9 mouse cellular contexts compared by ENCODE assay signal in the genomic region with DNA sequence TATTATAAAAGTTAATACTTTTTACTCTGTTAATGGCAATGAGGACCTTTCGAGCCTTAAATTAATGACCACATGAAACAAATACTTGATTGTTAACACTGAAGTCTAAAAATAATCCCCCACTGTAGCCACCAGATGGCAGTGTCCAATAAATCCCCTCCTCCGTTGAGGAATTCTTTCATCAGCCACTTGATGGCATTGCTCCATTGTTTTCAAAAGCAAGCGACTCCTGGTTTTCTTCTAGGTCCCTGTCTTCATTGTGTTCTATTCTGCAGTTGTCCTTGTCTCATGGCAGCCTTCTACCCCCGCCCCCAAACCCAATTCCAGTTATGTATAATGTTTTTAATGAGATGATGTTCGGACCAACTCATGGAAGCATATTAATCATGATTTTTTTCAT.
DNase-seq lines count a peak whose midpoint lies in the region; ATAC-seq lines count a peak whose summit lies in the region.
"Had no signal": no experiment of that assay in that cellular context is flagged by ENCODE, and none has a peak within 500 bp of the region (broad histone marks: within the 10 kb centered on the region; RNA-seq: fewer than 3 reads in every experiment).

No protein-coding gene starts in this region.

- H3K9ac ChIP-seq in intestine, embryonic 14.5 days (ENCODE audit: low read length): no peak overlapping the region
- H3K9ac ChIP-seq in intestine, embryonic 16.5 days (ENCODE audit: low read depth, low read length): no peak overlapping the region
- H3K9ac ChIP-seq in neural tube, embryonic 12.5 days: no peak overlapping the region
- H3K9ac ChIP-seq: limb, embryonic 15.5 days had no signal

- ATAC-seq in intestine, embryonic 14.5 days (replicated peaks; ENCODE audit: low FRiP score, low TSS enrichment, low read depth): no peak; the same call in 1 of the 2 replicates
- ATAC-seq in intestine, embryonic 16.5 days: no peak
- ATAC-seq in neural tube, embryonic 12.5 days (ENCODE audit: low FRiP score, low read depth): peak; percentile 76

- no peak overlapping the region for H3K4me3 ChIP-seq in intestine, embryonic 14.5 days (ENCODE audit: low read depth, low read length)
- no peak overlapping the region for H3K4me3 ChIP-seq in intestine, embryonic 16.5 days (ENCODE audit: low read length)
- no peak overlapping the region for H3K4me3 ChIP-seq in neural tube, embryonic 12.5 days
- H3K4me3 ChIP-seq: limb, embryonic 15.5 days had no signal

- no peak overlapping the region for H3K27ac ChIP-seq in intestine, embryonic 14.5 days (ENCODE audit: low read depth)
- no peak overlapping the region for H3K27ac ChIP-seq in intestine, embryonic 16.5 days (ENCODE audit: low read length)
- H3K27ac ChIP-seq in neural tube, embryonic 12.5 days: no peak overlapping the region
- H3K27ac ChIP-seq: limb, embryonic 15.5 days had no signal

- DNase-seq in intestine, embryonic 14.5 days (ENCODE audit: low spot score): peak; percentile 55
- peak; percentile 42 for DNase-seq in Muller cell, postnatal 12 days (ENCODE audit: inconsistent ontology term)
- DNase-seq in cerebellum, postnatal 25 days: peak; percentile 48 to 76
- peak; percentile 17 to 24 for DNase-seq in heart, postnatal 36 days
- DNase-seq in left cerebral cortex, postnatal 25 days (ENCODE audit: low spot score in 2 of 2): peak; percentile 62 to 77
- DNase-seq in ovary, adult 18-20 months (ENCODE audit: low spot score): no peak

- intact Hi-C loops in heart, postnatal 36 days (cut with DNase I): loop anchor here (1.0 kb wide), 2 partner anchors 294 to 547 kb away; no protein-coding TSS in a partner anchor
- intact Hi-C loops in left cerebral cortex, postnatal 25 days (cut with DNase I): loop anchor here (1.0 to 5.0 kb wide), 3 partner anchors 215 to 547 kb away; no protein-coding TSS in a partner anchor

- H3K4me1 ChIP-seq in intestine, embryonic 14.5 days (replicated peaks; ENCODE audit: control insufficient read depth, insufficient read depth, low read length): no peaks in the 10 kb centered on the region
- H3K4me1 ChIP-seq in intestine, embryonic 16.5 days (ENCODE audit: control insufficient read depth, insufficient read depth, low read length): no peaks in the 10 kb centered on the region
- H3K4me1 ChIP-seq in neural tube, embryonic 12.5 days: no peaks in the 10 kb centered on the region
- H3K4me1 ChIP-seq: limb, embryonic 15.5 days had no signal

- H3K27me3 ChIP-seq in intestine, embryonic 14.5 days (replicated peaks; ENCODE audit: control insufficient read depth, insufficient read depth, low read length): no peaks in the 10 kb centered on the region
- no peaks in the 10 kb centered on the region for H3K27me3 ChIP-seq in intestine, embryonic 16.5 days (replicated peaks; ENCODE audit: control insufficient read depth, insufficient read depth, low read length)
- H3K27me3 ChIP-seq in neural tube, embryonic 12.5 days (replicated peaks): no peaks in the 10 kb centered on the region
- H3K27me3 ChIP-seq: limb, embryonic 15.5 days had no signal

- 17% methylated on average over 5 of the region's 5 CpGs for WGBS in intestine, embryonic 14.5 days
- 16% methylated on average over 5 of the region's 5 CpGs for WGBS in intestine, embryonic 16.5 days
- 19% methylated on average over 5 of the region's 5 CpGs for WGBS in neural tube, embryonic 12.5 days

- H3K36me3 ChIP-seq in intestine, embryonic 14.5 days (ENCODE audit: control insufficient read depth, insufficient read depth, low read length): no peaks in the 10 kb centered on the region
- no peaks in the 10 kb centered on the region for H3K36me3 ChIP-seq in intestine, embryonic 16.5 days (ENCODE audit: control insufficient read depth, insufficient read depth, low read length)
- H3K36me3 ChIP-seq in neural tube, embryonic 12.5 days: no peaks in the 10 kb centered on the region
- H3K36me3 ChIP-seq: limb, embryonic 15.5 days had no signal

- H3K4me2 ChIP-seq in intestine, embryonic 14.5 days (ENCODE audit: low read length): no peak overlapping the region
- H3K4me2 ChIP-seq in intestine, embryonic 16.5 days (ENCODE audit: low read depth, low read length): no peak overlapping the region
- H3K4me2 ChIP-seq in neural tube, embryonic 12.5 days (replicated peaks): no peak overlapping the region
- H3K4me2 ChIP-seq: limb, embryonic 15.5 days had no signal

- H3K9me3 ChIP-seq in intestine, embryonic 14.5 days (ENCODE audit: control insufficient read depth, low read length): no peaks in the 10 kb centered on the region
- no peaks in the 10 kb centered on the region for H3K9me3 ChIP-seq in intestine, embryonic 16.5 days (ENCODE audit: control insufficient read depth, low read length)
- peaks cover 4% of the 10 kb centered on the region; the same call in 1 of the 2 replicates for H3K9me3 ChIP-seq in neural tube, embryonic 12.5 days
- H3K9me3 ChIP-seq: limb, embryonic 15.5 days had no signal
